Mouse (Mus musculus): ENCODE data around the gene Batf2. TPM values are rescaled to one million over a fixed set of nuclear protein-coding genes. Genes with fewer than 3 reads are reported as not detected.
"Not testable (repeated sequence)": the region's sequence is repeated elsewhere in the genome, so short reads cannot be mapped to it uniquely, and the experiment has no call there.

Batf2 gene
- polyA plus RNA-seq, 1 experiment = 2.9 TPM

GRCm38 (mm10) chr19:6132171-6132827, 8.5 kb upstream of the Batf2 start:
- DNase-seq (ENCODE audit: low read depth) = no peak

- not testable (repeated sequence) for DNase-seq (ENCODE audit: low read depth)
Observed at GRCm38 (mm10) chr19:6133197-6133596, 7.6 kb upstream of the Batf2 start.

- no peak for DNase-seq (ENCODE audit: low read depth)
Observed at GRCm38 (mm10) chr19:6136397-6136796, 4.4 kb upstream of the Batf2 start.

- DNase-seq (ENCODE audit: low read depth) = no peak
Observed at GRCm38 (mm10) chr19:6139701-6140100, 1.1 kb upstream of the Batf2 start.

GRCm38 (mm10) chr19:6140374-6140677, 457 bp upstream of the Batf2 start:
- no peak for DNase-seq (ENCODE audit: low read depth)

GRCm38 (mm10) chr19:6141394-6141749, 589 bp downstream of the Batf2 start, which contains the start of gene Arl2:
Gene Arl2, minus strand, starts transcription at chr19:6141548.
- DNase-seq (ENCODE audit: low read depth) = no peak

- no peak for DNase-seq (ENCODE audit: low read depth)
Observed at GRCm38 (mm10) chr19:6144842-6145241, 4.1 kb downstream of the Batf2 start.

GRCm38 (mm10) chr19:6155174-6155573, 14.4 kb downstream of the Batf2 start:
- DNase-seq (ENCODE audit: low read depth) = no peak

GRCm38 (mm10) chr19:6156372-6156771, 15.6 kb downstream of the Batf2 start:
- DNase-seq (ENCODE audit: low read depth) = no peak

GRCm38 (mm10) chr19:6157220-6157619, 16.4 kb downstream of the Batf2 start:
- DNase-seq (ENCODE audit: low read depth) = no peak

- DNase-seq (ENCODE audit: low read depth) = no peak
Observed at GRCm38 (mm10) chr19:6163872-6164547, 23.2 kb downstream of the Batf2 start.

GRCm38 (mm10) chr19:6166750-6167149, 26.0 kb downstream of the Batf2 start:
- no peak for DNase-seq (ENCODE audit: low read depth)

- no peak for DNase-seq (ENCODE audit: low read depth)
Observed at GRCm38 (mm10) chr19:6171215-6171614, 30.4 kb downstream of the Batf2 start.

GRCm38 (mm10) chr19:6174771-6175170, 34.0 kb downstream of the Batf2 start:
- DNase-seq (ENCODE audit: low read depth) = no peak

GRCm38 (mm10) chr19:6178775-6179174, 38.0 kb downstream of the Batf2 start:
- DNase-seq (ENCODE audit: low read depth) = no peak

- DNase-seq (ENCODE audit: low read depth) = no peak
Observed at GRCm38 (mm10) chr19:6181629-6182028, 40.8 kb downstream of the Batf2 start.

- DNase-seq (ENCODE audit: low read depth) = no peak
Observed at GRCm38 (mm10) chr19:6182534-6182933, 41.8 kb downstream of the Batf2 start.

GRCm38 (mm10) chr19:6184131-6184530, 43.3 kb downstream of the Batf2 start, which contains the start of gene Majin:
Gene Majin, plus strand, starts transcription at chr19:6184388.
- no peak for DNase-seq (ENCODE audit: low read depth)

- no peak for DNase-seq (ENCODE audit: low read depth)
Observed at GRCm38 (mm10) chr19:6204265-6204664, 63.5 kb downstream of the Batf2 start.

GRCm38 (mm10) chr19:6206716-6207115, 65.9 kb downstream of the Batf2 start:
- DNase-seq (ENCODE audit: low read depth) = no peak

- no peak for DNase-seq (ENCODE audit: low read depth)
Observed at GRCm38 (mm10) chr19:6216046-6216705, 75.4 kb downstream of the Batf2 start.

GRCm38 (mm10) chr19:6218606-6219005, 77.8 kb downstream of the Batf2 start:
- DNase-seq (ENCODE audit: low read depth) = no peak
